Mouse (Mus musculus): ENCODE measurements around the gene Zfp385b. TPM values are rescaled to one million over a fixed set of nuclear protein-coding genes. Genes with fewer than 3 reads are reported as not detected.
A peak's percentile ranks its signal among the peaks of the same experiment; 100 is the strongest.

The Zfp385b gene
- polyA plus RNA-seq, 1 experiment from 2014 or later, result 2.5 TPM

DNA sequence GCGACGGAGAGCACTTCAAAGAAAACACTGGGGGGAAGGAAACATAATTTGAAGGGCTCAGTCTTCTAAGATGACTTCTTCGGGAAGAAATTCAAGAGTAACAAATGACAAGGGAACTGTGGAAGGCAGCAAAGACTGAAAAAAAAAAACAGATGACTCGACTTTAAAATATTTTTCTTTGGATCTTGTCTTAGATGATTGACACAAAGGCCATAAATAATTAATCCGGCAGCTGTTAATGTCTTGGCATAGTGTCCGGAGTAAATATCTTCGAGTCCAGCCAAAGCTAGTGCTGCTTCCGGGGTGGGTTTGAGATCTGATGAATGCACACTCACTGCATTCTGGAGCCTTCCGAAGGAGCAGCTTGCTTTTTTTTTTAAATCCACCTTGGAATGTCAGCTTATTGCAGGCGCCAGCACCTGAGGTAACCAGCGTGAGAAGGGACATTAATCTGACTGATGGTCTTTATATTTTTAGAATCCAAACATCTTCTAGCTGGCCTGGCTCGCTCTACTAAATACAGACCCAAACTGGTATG, 2.0 kb downstream of the Zfp385b start:
- Histone ChIP-seq H3K4me1 (replicated peaks; ENCODE audit: control insufficient read depth, insufficient read depth, low read length) (no peaks in the 10 kb centered on the region), H3K36me3 (ENCODE audit: control insufficient read depth, insufficient read depth, low read length) (no peaks in the 10 kb centered on the region), H3K4me2 (replicated peaks; ENCODE audit: low read depth, low read length) (peak overlapping the region; percentile 99), H3K9me3 (ENCODE audit: control insufficient read depth, low read length) (no peaks in the 10 kb centered on the region), H3K27ac (ENCODE audit: low read depth, low read length) (no peak overlapping the region), H3K27me3 (ENCODE audit: control insufficient read depth, insufficient read depth, low read length) (peaks cover 13% of the 10 kb centered on the region), H3K9ac (ENCODE audit: low read depth, low read length) (peak overlapping the region; percentile 60), H3K4me3 (ENCODE audit: low read depth, low read length) (peak overlapping the region; percentile 69)
- DNase-seq (ENCODE audit: low spot score) (peak; percentile 22), ATAC-seq (ENCODE audit: low FRiP score) (no peak)
- WGBS, result 38% methylated on average over 12 of the region's 12 CpGs

GRCm38 (mm10) chr2:77816413-77817314, 2.8 kb downstream of the Zfp385b start:
- Histone ChIP-seq H3K9ac (ENCODE audit: low read depth, low read length) (peak overlapping the region; percentile 60), H3K36me3 (ENCODE audit: control insufficient read depth, insufficient read depth, low read length) (no peaks in the 10 kb centered on the region), H3K4me1 (replicated peaks; ENCODE audit: control insufficient read depth, insufficient read depth, low read length) (no peaks in the 10 kb centered on the region), H3K9me3 (ENCODE audit: control insufficient read depth, low read length) (no peaks in the 10 kb centered on the region), H3K27ac (ENCODE audit: low read depth, low read length) (no peak overlapping the region), H3K4me3 (ENCODE audit: low read depth, low read length) (peak overlapping the region; percentile 69), H3K27me3 (ENCODE audit: control insufficient read depth, insufficient read depth, low read length) (peaks cover 13% of the 10 kb centered on the region), H3K4me2 (replicated peaks; ENCODE audit: low read depth, low read length) (peak overlapping the region; percentile 99)
- DNase-seq (ENCODE audit: low spot score) (peak; percentile 66), ATAC-seq (ENCODE audit: low FRiP score) (peak; percentile 91)
- under 1% methylated on average over 74 of the region's 116 CpGs for WGBS

- Histone ChIP-seq H3K4me3 (ENCODE audit: low read depth, low read length) (peak overlapping the region; percentile 69), H3K4me1 (replicated peaks; ENCODE audit: control insufficient read depth, insufficient read depth, low read length) (no peaks in the 10 kb centered on the region), H3K27ac (ENCODE audit: low read depth, low read length) (no peak overlapping the region), H3K27me3 (ENCODE audit: control insufficient read depth, insufficient read depth, low read length) (peaks cover 13% of the 10 kb centered on the region), H3K4me2 (replicated peaks; ENCODE audit: low read depth, low read length) (peak overlapping the region; percentile 99), H3K36me3 (ENCODE audit: control insufficient read depth, insufficient read depth, low read length) (no peaks in the 10 kb centered on the region), H3K9ac (ENCODE audit: low read depth, low read length) (peak overlapping the region; percentile 60; the same call in 1 of the 2 replicates), H3K9me3 (ENCODE audit: control insufficient read depth, low read length) (no peaks in the 10 kb centered on the region)
- ATAC-seq (ENCODE audit: low FRiP score), result peak; percentile 13; the same call in 1 of the 2 replicates
- DNase-seq (ENCODE audit: low spot score), result peak; percentile 40
- WGBS, result 4% methylated on average over 20 of the region's 20 CpGs
Measured at GRCm38 (mm10) chr2:77815775-77816412, 3.5 kb downstream of the Zfp385b start.

DNA sequence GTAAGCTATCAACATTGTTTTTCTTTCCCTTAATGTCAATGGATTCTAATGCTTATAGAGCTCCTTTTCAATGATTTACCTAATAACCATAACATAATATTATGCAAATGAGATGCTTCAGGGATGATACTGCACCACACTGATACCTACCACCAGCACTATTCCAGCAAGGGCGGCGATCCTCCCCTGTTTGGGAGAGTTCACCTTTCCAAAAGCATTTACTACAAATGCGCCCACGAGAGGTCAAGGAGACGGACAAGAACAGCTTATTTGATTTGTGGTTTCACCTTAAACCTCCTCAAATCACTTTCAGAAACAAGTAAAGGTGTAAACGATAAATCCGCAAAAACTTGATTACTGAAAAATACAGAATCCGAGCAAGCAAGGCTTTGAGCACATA, 4.5 kb downstream of the Zfp385b start:
- WGBS, result 90% methylated on average over 8 of the region's 8 CpGs

DNA sequence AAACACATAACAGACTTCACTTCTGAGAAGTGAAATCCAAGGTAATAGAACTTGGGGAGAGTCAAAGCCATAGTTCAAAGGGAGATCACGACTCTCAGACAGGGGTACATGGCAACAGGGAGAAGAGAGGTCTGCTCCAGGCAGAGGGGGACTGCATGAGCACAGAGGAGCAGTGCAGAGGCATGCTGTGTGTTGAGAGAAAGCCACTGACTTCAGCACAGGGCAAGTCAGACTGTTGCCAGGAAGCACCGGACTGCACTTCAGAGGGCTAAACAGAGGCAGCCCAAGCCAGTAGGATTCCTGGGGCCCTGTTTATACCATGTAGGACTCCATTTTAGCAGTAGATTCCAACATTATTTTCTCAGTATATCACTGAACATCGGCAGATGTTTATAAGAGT, 6.4 kb downstream of the Zfp385b start:
- H3K9ac ChIP-seq (ENCODE audit: low read depth, low read length), result no peak overlapping the region
- H3K4me1 ChIP-seq (replicated peaks; ENCODE audit: control insufficient read depth, insufficient read depth, low read length), result no peaks in the 10 kb centered on the region
- no peaks in the 10 kb centered on the region for H3K36me3 ChIP-seq (ENCODE audit: control insufficient read depth, insufficient read depth, low read length)
- H3K9me3 ChIP-seq (ENCODE audit: control insufficient read depth, low read length), result no peaks in the 10 kb centered on the region
- DNase-seq (ENCODE audit: low spot score) (no peak), ATAC-seq (ENCODE audit: low FRiP score) (no peak)
- no peak overlapping the region for H3K4me2 ChIP-seq (replicated peaks; ENCODE audit: low read depth, low read length)
- 87% methylated on average over 3 of the region's 3 CpGs for WGBS
- H3K4me3 ChIP-seq (ENCODE audit: low read depth, low read length), result no peak overlapping the region
- H3K27me3 ChIP-seq (ENCODE audit: control insufficient read depth, insufficient read depth, low read length), result peaks cover 11% of the 10 kb centered on the region
- no peak overlapping the region for H3K27ac ChIP-seq (ENCODE audit: low read depth, low read length)

More for the DNA sequence above, 4.5 kb downstream of the Zfp385b start:
- Histone ChIP-seq H3K4me1 (replicated peaks; ENCODE audit: control insufficient read depth, insufficient read depth, low read length) (no peaks in the 10 kb centered on the region), H3K9ac (ENCODE audit: low read depth, low read length) (no peak overlapping the region), H3K4me2 (replicated peaks; ENCODE audit: low read depth, low read length) (no peak overlapping the region), H3K36me3 (ENCODE audit: control insufficient read depth, insufficient read depth, low read length) (no peaks in the 10 kb centered on the region), H3K27ac (ENCODE audit: low read depth, low read length) (no peak overlapping the region), H3K27me3 (ENCODE audit: control insufficient read depth, insufficient read depth, low read length) (peaks cover 13% of the 10 kb centered on the region), H3K9me3 (ENCODE audit: control insufficient read depth, low read length) (no peaks in the 10 kb centered on the region), H3K4me3 (ENCODE audit: low read depth, low read length) (no peak overlapping the region)
- ATAC-seq (ENCODE audit: low FRiP score) (no peak), DNase-seq (ENCODE audit: low spot score) (no peak)

DNA sequence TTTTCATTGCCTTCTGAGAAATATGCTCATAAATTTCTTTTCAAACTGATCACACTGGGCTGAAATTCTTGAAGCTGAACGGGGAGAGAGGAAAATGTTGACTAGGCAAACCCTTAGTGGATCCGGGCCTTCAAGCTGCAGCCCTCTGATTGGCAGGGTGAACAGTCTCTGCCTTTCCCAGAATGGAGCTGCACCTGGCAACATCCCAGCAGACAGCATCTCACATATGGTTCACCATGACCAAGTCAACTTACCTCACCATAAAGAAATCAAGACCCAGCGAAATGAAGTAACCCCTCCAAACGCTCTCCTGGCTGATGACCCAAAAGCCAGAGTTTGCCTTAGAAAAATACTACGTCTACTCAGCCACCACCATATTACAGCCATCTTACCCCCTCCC, 8.7 kb downstream of the Zfp385b start:
- H3K9me3 ChIP-seq (ENCODE audit: control insufficient read depth, low read length), result no peaks in the 10 kb centered on the region
- 96% methylated on average over 5 of the region's 5 CpGs for WGBS

DNA sequence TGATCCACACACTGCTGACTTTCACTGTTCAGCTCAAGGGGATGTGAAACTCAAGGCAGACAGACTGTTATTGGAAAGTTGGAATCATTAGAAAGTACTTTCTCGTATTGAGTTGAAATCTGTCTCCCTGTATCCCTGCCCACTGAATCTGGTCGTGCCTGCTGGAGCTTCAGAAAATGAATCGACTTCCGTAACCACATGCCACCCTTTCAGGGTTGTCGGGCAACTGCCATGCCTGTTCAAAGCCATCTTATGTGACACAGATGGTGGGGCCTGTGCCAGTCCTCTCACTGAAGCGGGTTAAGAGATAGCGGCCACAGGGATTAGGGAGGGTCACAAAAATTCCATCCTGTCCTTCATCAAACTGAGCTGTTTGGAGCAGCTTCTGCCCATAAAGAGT, 14.7 kb downstream of the Zfp385b start:
- no peaks in the 10 kb centered on the region for H3K36me3 ChIP-seq (ENCODE audit: control insufficient read depth, insufficient read depth, low read length)
- H3K27ac ChIP-seq (ENCODE audit: low read depth, low read length), result no peak overlapping the region
- H3K9me3 ChIP-seq (ENCODE audit: control insufficient read depth, low read length), result no peaks in the 10 kb centered on the region
- no peak for ATAC-seq (ENCODE audit: low FRiP score)
- H3K4me3 ChIP-seq (ENCODE audit: low read depth, low read length), result no peak overlapping the region
- H3K27me3 ChIP-seq (ENCODE audit: control insufficient read depth, insufficient read depth, low read length), result no peaks in the 10 kb centered on the region
- no peak for DNase-seq (ENCODE audit: low spot score)
- H3K4me2 ChIP-seq (replicated peaks; ENCODE audit: low read depth, low read length), result no peak overlapping the region
- WGBS, result 92% methylated on average over 7 of the region's 7 CpGs
- H3K4me1 ChIP-seq (replicated peaks; ENCODE audit: control insufficient read depth, insufficient read depth, low read length), result no peaks in the 10 kb centered on the region
- H3K9ac ChIP-seq (ENCODE audit: low read depth, low read length), result no peak overlapping the region

More for the DNA sequence above, 8.7 kb downstream of the Zfp385b start:
- Histone ChIP-seq H3K9ac (ENCODE audit: low read depth, low read length) (no peak overlapping the region), H3K27ac (ENCODE audit: low read depth, low read length) (no peak overlapping the region), H3K36me3 (ENCODE audit: control insufficient read depth, insufficient read depth, low read length) (no peaks in the 10 kb centered on the region), H3K4me1 (replicated peaks; ENCODE audit: control insufficient read depth, insufficient read depth, low read length) (no peaks in the 10 kb centered on the region), H3K4me2 (replicated peaks; ENCODE audit: low read depth, low read length) (no peak overlapping the region), H3K27me3 (ENCODE audit: control insufficient read depth, insufficient read depth, low read length) (peaks cover under 1% of the 10 kb centered on the region), H3K4me3 (ENCODE audit: low read depth, low read length) (no peak overlapping the region)
- DNase-seq (ENCODE audit: low spot score) (no peak), ATAC-seq (ENCODE audit: low FRiP score) (no peak)

DNA sequence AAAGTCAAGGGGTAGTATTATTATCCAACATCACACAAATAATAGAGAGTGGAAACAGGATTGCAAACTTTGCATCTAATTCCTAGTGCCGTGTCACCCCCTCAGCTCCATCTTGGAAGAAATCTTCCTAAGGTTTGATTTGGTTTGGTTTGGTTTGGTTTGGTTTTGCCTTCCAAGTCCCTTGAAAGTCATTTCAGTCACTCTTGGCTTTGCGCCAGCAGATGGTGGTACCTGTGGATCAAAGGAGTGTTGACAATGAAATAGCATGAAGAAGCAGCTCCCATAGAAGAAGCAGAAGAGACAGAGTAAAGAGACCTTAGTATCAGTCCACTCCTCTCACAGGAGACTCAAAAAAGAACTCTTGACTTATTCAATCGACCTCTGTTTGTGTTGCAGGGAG, 17.1 kb downstream of the Zfp385b start:
- ATAC-seq (ENCODE audit: low FRiP score), result no peak
- WGBS, result 86% methylated on average over 3 of the region's 3 CpGs
- H3K4me2 ChIP-seq (replicated peaks; ENCODE audit: low read depth, low read length), result no peak overlapping the region

More for the DNA sequence above, 17.1 kb downstream of the Zfp385b start:
- DNase-seq (ENCODE audit: low spot score), result no peak
- Histone ChIP-seq H3K27me3 (ENCODE audit: control insufficient read depth, insufficient read depth, low read length) (no peaks in the 10 kb centered on the region), H3K36me3 (ENCODE audit: control insufficient read depth, insufficient read depth, low read length) (no peaks in the 10 kb centered on the region), H3K27ac (ENCODE audit: low read depth, low read length) (no peak overlapping the region), H3K4me1 (replicated peaks; ENCODE audit: control insufficient read depth, insufficient read depth, low read length) (no peaks in the 10 kb centered on the region), H3K4me3 (ENCODE audit: low read depth, low read length) (no peak overlapping the region), H3K9ac (ENCODE audit: low read depth, low read length) (no peak overlapping the region), H3K9me3 (ENCODE audit: control insufficient read depth, low read length) (no peaks in the 10 kb centered on the region)
